Comparison of ENCODE assay signal across 10 mouse cellular contexts in genomic region chr8:122511552-122511951, GRCm38 (mm10). TPM values are rescaled to one million over a fixed set of nuclear protein-coding genes. Genes with fewer than 3 reads are reported as not detected.
DNase-seq lines count a peak whose midpoint lies in the region; ATAC-seq and TF ChIP-seq lines count a peak whose summit lies in the region.
"Had no signal": no experiment of that assay in that cellular context is flagged by ENCODE, and none has a peak within 500 bp of the region (broad histone marks: within the 10 kb centered on the region; RNA-seq: fewer than 3 reads in every experiment).

No protein-coding gene starts in this region.

- TF ChIP-seq CTCF in kidney, adult 2 months (conservative IDR thresholded peaks at IDR 0.05; ENCODE audit: insufficient read depth, insufficient read length, low read depth, low read length): no peak
- no peak for TF ChIP-seq CTCF in lung, postnatal 0 days (IDR thresholded peaks at IDR 0.05)
- TF ChIP-seq CTCF in midbrain, postnatal 0 days (IDR thresholded peaks at IDR 0.05): no peak

- no peak overlapping the region for H3K4me2 ChIP-seq in kidney, embryonic 16.5 days (replicated peaks; ENCODE audit: low read depth, low read length)
- no peak overlapping the region for H3K4me2 ChIP-seq in embryonic facial prominence, embryonic 13.5 days
- no peak overlapping the region for H3K4me2 ChIP-seq in heart, embryonic 14.5 days (ENCODE audit: low read length)
- H3K4me2 ChIP-seq in lung, postnatal 0 days (replicated peaks; ENCODE audit: low read depth, low read length): no peak overlapping the region
- no peak overlapping the region for H3K4me2 ChIP-seq in midbrain, postnatal 0 days (ENCODE audit: low read depth, low read length, poor library complexity, severe bottlenecking)

- WGBS in kidney, embryonic 16.5 days: 24% methylated on average over 16 of the region's 16 CpGs
- WGBS in kidney, adult 2 months: 61% methylated on average over 16 of the region's 16 CpGs
- 67% methylated on average over 16 of the region's 16 CpGs for WGBS in embryonic facial prominence, embryonic 13.5 days
- WGBS in heart, embryonic 14.5 days: 52% methylated on average over 16 of the region's 16 CpGs
- 39% methylated on average over 16 of the region's 16 CpGs for WGBS in lung, postnatal 0 days
- 81% methylated on average over 16 of the region's 16 CpGs for WGBS in midbrain, postnatal 0 days

- no peak for TF ChIP-seq EP300 in lung, postnatal 0 days (IDR thresholded peaks at IDR 0.05)

- no peaks in the 10 kb centered on the region for H3K9me3 ChIP-seq in kidney, embryonic 16.5 days (ENCODE audit: low read length)
- H3K9me3 ChIP-seq in embryonic facial prominence, embryonic 13.5 days: no peaks in the 10 kb centered on the region
- H3K9me3 ChIP-seq in heart, embryonic 14.5 days (ENCODE audit: control insufficient read depth, low read length): no peaks in the 10 kb centered on the region
- no peaks in the 10 kb centered on the region for H3K9me3 ChIP-seq in lung, postnatal 0 days (ENCODE audit: low read length)
- no peaks in the 10 kb centered on the region for H3K9me3 ChIP-seq in midbrain, postnatal 0 days (ENCODE audit: low read length)

- no peak overlapping the region for H3K4me3 ChIP-seq in kidney, embryonic 16.5 days (ENCODE audit: low read length)
- H3K4me3 ChIP-seq in kidney, adult 2 months (ENCODE audit: insufficient read depth, low read depth, low read length): no peak overlapping the region
- no peak overlapping the region for H3K4me3 ChIP-seq in embryonic facial prominence, embryonic 13.5 days
- H3K4me3 ChIP-seq in heart, embryonic 14.5 days (ENCODE audit: control insufficient read depth in 1 of 2, insufficient read depth in 1 of 2, low read depth in 1 of 2, low read length in 2 of 2): no peak overlapping the region
- H3K4me3 ChIP-seq in lung, postnatal 0 days (ENCODE audit: low read depth, low read length): no peak overlapping the region
- no peak overlapping the region for H3K4me3 ChIP-seq in midbrain, postnatal 0 days (ENCODE audit: low read depth, low read length)

- H3K27ac ChIP-seq in kidney, embryonic 16.5 days (ENCODE audit: low read length): peak overlapping the region; percentile 63
- no peak overlapping the region for H3K27ac ChIP-seq in kidney, adult 2 months (ENCODE audit: insufficient read depth, low read depth, low read length)
- H3K27ac ChIP-seq in embryonic facial prominence, embryonic 13.5 days: 0 out of 2 replicates have a peak overlapping the region, but pooled peaks have one; percentile 7
- H3K27ac ChIP-seq in heart, embryonic 14.5 days (replicated peaks in 1 of 2; ENCODE audit: control insufficient read depth in 1 of 2, insufficient read depth in 1 of 2, low read depth in 2 of 2, low read length in 2 of 2): peak overlapping the region; percentile 58 to 67
- peak overlapping the region; percentile 71; the same call in 1 of the 2 replicates for H3K27ac ChIP-seq in lung, postnatal 0 days (ENCODE audit: low read length)
- no peak overlapping the region for H3K27ac ChIP-seq in midbrain, postnatal 0 days (ENCODE audit: low read depth, low read length)
- H3K27ac ChIP-seq: liver, embryonic 14.5 days had no signal

- H3K9ac ChIP-seq in kidney, embryonic 16.5 days (replicated peaks; ENCODE audit: low read length): peak overlapping the region; percentile 19; the same call in 1 of the 2 replicates
- peak overlapping the region; percentile 49; the same call in 1 of the 2 replicates for H3K9ac ChIP-seq in embryonic facial prominence, embryonic 13.5 days
- peak overlapping the region; percentile 30; the same call in 1 of the 2 replicates for H3K9ac ChIP-seq in heart, embryonic 14.5 days (ENCODE audit: low read length)
- no peak overlapping the region for H3K9ac ChIP-seq in lung, postnatal 0 days (replicated peaks; ENCODE audit: low read depth)
- no peak overlapping the region for H3K9ac ChIP-seq in midbrain, postnatal 0 days (replicated peaks; ENCODE audit: low read length, poor library complexity, severe bottlenecking)
- H3K9ac ChIP-seq: liver, embryonic 14.5 days had no signal

- H3K36me3 ChIP-seq in kidney, embryonic 16.5 days (ENCODE audit: insufficient read depth, low read length): no peaks in the 10 kb centered on the region
- H3K36me3 ChIP-seq in kidney, adult 2 months (ENCODE audit: control insufficient read depth, insufficient read depth, low read length): no peaks in the 10 kb centered on the region
- H3K36me3 ChIP-seq in embryonic facial prominence, embryonic 13.5 days: peaks cover 22% of the 10 kb centered on the region
- peaks cover 10% of the 10 kb centered on the region for H3K36me3 ChIP-seq in heart, embryonic 14.5 days (ENCODE audit: control insufficient read depth, insufficient read depth, low read length)
- H3K36me3 ChIP-seq in lung, postnatal 0 days (ENCODE audit: insufficient read depth, low read length): 0 out of 2 replicates have a peak, but pooled peaks cover under 1% of the 10 kb centered on the region
- no peaks in the 10 kb centered on the region for H3K36me3 ChIP-seq in midbrain, postnatal 0 days (ENCODE audit: insufficient read depth, low read length)

- DNase-seq in kidney, adult 2 months: no peak
- DNase-seq in lung, postnatal 0 days (ENCODE audit: low spot score): peak; percentile 85
- DNase-seq in spleen, postnatal 14 days (ENCODE audit: low spot score in 2 of 2): no peak
- DNase-seq in midbrain, postnatal 0 days (ENCODE audit: low spot score): no peak
- no peak for DNase-seq in layer of hippocampus, postnatal 14 days (ENCODE audit: low spot score in 2 of 2)
- DNase-seq: cerebellum, adult 2 months had no signal

- TF ChIP-seq POLR2A in kidney, adult 2 months (IDR thresholded peaks at IDR 0.05; ENCODE audit: low read depth, low read length): no peak

- H3K4me1 ChIP-seq in kidney, embryonic 16.5 days (ENCODE audit: insufficient read depth, low read length): peaks cover 27% of the 10 kb centered on the region
- H3K4me1 ChIP-seq in kidney, adult 2 months (ENCODE audit: control insufficient read depth, insufficient read depth, low read length): peaks cover 13% of the 10 kb centered on the region
- H3K4me1 ChIP-seq in embryonic facial prominence, embryonic 13.5 days: peaks cover 7% of the 10 kb centered on the region; the same call in 1 of the 2 replicates
- H3K4me1 ChIP-seq in heart, embryonic 14.5 days (ENCODE audit: control insufficient read depth in 2 of 2, insufficient read depth in 2 of 2, low read length in 2 of 2): peaks cover 16% of the 10 kb centered on the region in 2 experiments
- H3K4me1 ChIP-seq in lung, postnatal 0 days (ENCODE audit: insufficient read depth, low read depth, low read length): no peaks in the 10 kb centered on the region; the same call in 1 of the 2 replicates
- no peaks in the 10 kb centered on the region for H3K4me1 ChIP-seq in midbrain, postnatal 0 days (ENCODE audit: insufficient read depth, low read length)

- no peaks in the 10 kb centered on the region for H3K27me3 ChIP-seq in kidney, embryonic 16.5 days (ENCODE audit: insufficient read depth, low read length)
- no peaks in the 10 kb centered on the region for H3K27me3 ChIP-seq in kidney, adult 2 months (replicated peaks; ENCODE audit: control insufficient read depth, insufficient read depth, low read length)
- no peaks in the 10 kb centered on the region for H3K27me3 ChIP-seq in embryonic facial prominence, embryonic 13.5 days
- H3K27me3 ChIP-seq in heart, embryonic 14.5 days (ENCODE audit: control insufficient read depth, insufficient read depth, low read length): no peaks in the 10 kb centered on the region
- no peaks in the 10 kb centered on the region for H3K27me3 ChIP-seq in lung, postnatal 0 days (replicated peaks; ENCODE audit: insufficient read depth, low read length)
- no peaks in the 10 kb centered on the region for H3K27me3 ChIP-seq in midbrain, postnatal 0 days (ENCODE audit: insufficient read depth, low read length)

- peak; percentile 61; the same call in 1 of the 2 replicates for ATAC-seq in kidney, embryonic 16.5 days (ENCODE audit: low FRiP score, low TSS enrichment)
- no peak for ATAC-seq in embryonic facial prominence, embryonic 13.5 days (ENCODE audit: insufficient number of reproducible peaks, insufficient read depth, low FRiP score, low TSS enrichment, low read depth)
- no peak for ATAC-seq in heart, embryonic 14.5 days (ENCODE audit: insufficient number of reproducible peaks, insufficient read depth, low FRiP score, low read depth)
- peak; percentile 84 for ATAC-seq in lung, postnatal 0 days
- ATAC-seq in midbrain, postnatal 0 days (ENCODE audit: low FRiP score): no peak

RNA-seq across cellular contexts. Expression of gene Ctu2, which starts 35.6 kb away (rescaled TPM):
- 46.5 and 48.0 TPM in 2 replicates for polyA plus RNA-seq in kidney, embryonic 16.5 days (2015; fragmentation: Nextera tagmentation; extraction: Ambion mirVana)
- 16.8 and 21.1 TPM in 2 replicates for polyA plus RNA-seq in kidney, adult 2 months (2012; rRNA removed)
- polyA plus RNA-seq in embryonic facial prominence, embryonic 13.5 days (2015; fragmentation: Nextera tagmentation; extraction: Ambion mirVana): 54.9 and 69.0 TPM in 2 replicates
- polyA plus RNA-seq in heart, embryonic 14.5 days (2014; fragmentation: Nextera tagmentation; extraction: Ambion mirVana): 24.9 and 33.0 TPM in 2 replicates
- 21.2 and 25.9 TPM in 2 replicates for polyA plus RNA-seq in lung, postnatal 0 days (2015; fragmentation: Nextera tagmentation; extraction: Ambion mirVana)
- total RNA-seq in midbrain, postnatal 0 days (2014; rRNA removed): 37.7 and 52.6 TPM in 2 replicates
- 95.0 and 99.5 TPM in 2 replicates for polyA plus RNA-seq in midbrain, postnatal 0 days (2015; fragmentation: Nextera tagmentation; extraction: Ambion mirVana)
- 10 to 100 TPM; 27.6 to 28.9 TPM for total RNA-seq in layer of hippocampus, postnatal 14 days (2021)

RNA-seq across cellular contexts. Expression of gene Rnf166, which starts 35.7 kb away (rescaled TPM):
- 39.3 and 46.0 TPM in 2 replicates for polyA plus RNA-seq in kidney, embryonic 16.5 days (2015; fragmentation: Nextera tagmentation; extraction: Ambion mirVana)
- polyA plus RNA-seq in kidney, adult 2 months (2012; rRNA removed): 64.4 and 64.5 TPM in 2 replicates
- polyA plus RNA-seq in embryonic facial prominence, embryonic 13.5 days (2015; fragmentation: Nextera tagmentation; extraction: Ambion mirVana): 51.1 and 51.3 TPM in 2 replicates
- polyA plus RNA-seq in heart, embryonic 14.5 days (2014; fragmentation: Nextera tagmentation; extraction: Ambion mirVana): 39.8 and 40.8 TPM in 2 replicates
- 49.4 and 52.7 TPM in 2 replicates for polyA plus RNA-seq in lung, postnatal 0 days (2015; fragmentation: Nextera tagmentation; extraction: Ambion mirVana)
- total RNA-seq in midbrain, postnatal 0 days (2014; rRNA removed): 26.4 and 40.8 TPM in 2 replicates
- polyA plus RNA-seq in midbrain, postnatal 0 days (2015; fragmentation: Nextera tagmentation; extraction: Ambion mirVana): 25.1 and 26.5 TPM in 2 replicates
- total RNA-seq in layer of hippocampus, postnatal 14 days (2021): 10 to 100 TPM; 20.0 to 23.3 TPM

RNA-seq across cellular contexts. Expression of gene Piezo1, which starts 39.6 kb away (rescaled TPM):
- polyA plus RNA-seq in kidney, embryonic 16.5 days (2015; fragmentation: Nextera tagmentation; extraction: Ambion mirVana): 15.6 and 16.9 TPM in 2 replicates
- polyA plus RNA-seq in kidney, adult 2 months (2012; rRNA removed): 102 and 121 TPM in 2 replicates
- 8.4 and 16.2 TPM in 2 replicates for polyA plus RNA-seq in embryonic facial prominence, embryonic 13.5 days (2015; fragmentation: Nextera tagmentation; extraction: Ambion mirVana)
- 14.9 and 16.3 TPM in 2 replicates for polyA plus RNA-seq in heart, embryonic 14.5 days (2014; fragmentation: Nextera tagmentation; extraction: Ambion mirVana)
- 27.3 and 31.3 TPM in 2 replicates for polyA plus RNA-seq in lung, postnatal 0 days (2015; fragmentation: Nextera tagmentation; extraction: Ambion mirVana)
- total RNA-seq in midbrain, postnatal 0 days (2014; rRNA removed): 10.8 and 14.2 TPM in 2 replicates
- 1.3 and 1.8 TPM in 2 replicates for polyA plus RNA-seq in midbrain, postnatal 0 days (2015; fragmentation: Nextera tagmentation; extraction: Ambion mirVana)
- 1 to 10 TPM; 5.1 to 6.5 TPM for total RNA-seq in layer of hippocampus, postnatal 14 days (2021)

RNA-seq across cellular contexts. Expression of gene Snai3, which starts 51.0 kb away (rescaled TPM):
- polyA plus RNA-seq in kidney, embryonic 16.5 days (2015; fragmentation: Nextera tagmentation; extraction: Ambion mirVana): 0.75 and 0.77 TPM in 2 replicates
- polyA plus RNA-seq in kidney, adult 2 months (2012; rRNA removed): 1.6 and 1.7 TPM in 2 replicates
- 1.2 TPM in 2 replicates for polyA plus RNA-seq in embryonic facial prominence, embryonic 13.5 days (2015; fragmentation: Nextera tagmentation; extraction: Ambion mirVana)
- 2.6 TPM in 2 replicates for polyA plus RNA-seq in heart, embryonic 14.5 days (2014; fragmentation: Nextera tagmentation; extraction: Ambion mirVana)
- 1.2 and 1.5 TPM in 2 replicates for polyA plus RNA-seq in lung, postnatal 0 days (2015; fragmentation: Nextera tagmentation; extraction: Ambion mirVana)
- not detected in 2 replicates for total RNA-seq in midbrain, postnatal 0 days (2014; rRNA removed)
- polyA plus RNA-seq in midbrain, postnatal 0 days (2015; fragmentation: Nextera tagmentation; extraction: Ambion mirVana): not detected in 2 replicates
- total RNA-seq in layer of hippocampus, postnatal 14 days (2021): not detected

RNA-seq across cellular contexts. Expression of gene Cdt1, which starts 56.3 kb away (rescaled TPM):
- 43.0 and 49.0 TPM in 2 replicates for polyA plus RNA-seq in kidney, embryonic 16.5 days (2015; fragmentation: Nextera tagmentation; extraction: Ambion mirVana)
- polyA plus RNA-seq in kidney, adult 2 months (2012; rRNA removed): 7.1 and 8.6 TPM in 2 replicates
- polyA plus RNA-seq in embryonic facial prominence, embryonic 13.5 days (2015; fragmentation: Nextera tagmentation; extraction: Ambion mirVana): 34.3 and 39.6 TPM in 2 replicates
- polyA plus RNA-seq in heart, embryonic 14.5 days (2014; fragmentation: Nextera tagmentation; extraction: Ambion mirVana): 23.2 and 27.6 TPM in 2 replicates
- 7.4 and 7.7 TPM in 2 replicates for polyA plus RNA-seq in lung, postnatal 0 days (2015; fragmentation: Nextera tagmentation; extraction: Ambion mirVana)
- 9.2 and 15.6 TPM in 2 replicates for total RNA-seq in midbrain, postnatal 0 days (2014; rRNA removed)
- 6.4 TPM in 2 replicates for polyA plus RNA-seq in midbrain, postnatal 0 days (2015; fragmentation: Nextera tagmentation; extraction: Ambion mirVana)
- 1 to 10 TPM; 2.0 to 2.9 TPM for total RNA-seq in layer of hippocampus, postnatal 14 days (2021)

Comparison
In these comparisons a context has a peak if more than half of its experiments do, and no peak if none do; other contexts are left out.
1. H3K27ac ChIP-seq: peak in kidney, embryonic 16.5 days (single experiment), embryonic facial prominence, embryonic 13.5 days (single experiment), heart, embryonic 14.5 days (2 of 2) and lung, postnatal 0 days (single experiment); none in kidney, adult 2 months (single experiment) and midbrain, postnatal 0 days (single experiment).
2. ATAC-seq: peak in kidney, embryonic 16.5 days (single experiment) and lung, postnatal 0 days (single experiment); none in embryonic facial prominence, embryonic 13.5 days (single experiment), heart, embryonic 14.5 days (single experiment) and midbrain, postnatal 0 days (single experiment).
3. H3K9ac ChIP-seq: peak in kidney, embryonic 16.5 days (single experiment), embryonic facial prominence, embryonic 13.5 days (single experiment) and heart, embryonic 14.5 days (single experiment); none in lung, postnatal 0 days (single experiment) and midbrain, postnatal 0 days (single experiment).